Mouse (Mus musculus) thymus, postnatal 14 days (tissue): ENCODE measurements around the gene Pmpcb.
"Not testable (repeated sequence)": the region's sequence is repeated elsewhere in the genome, so short reads cannot be mapped to it uniquely, and the experiment has no call there.

Experiments used
- DNase-seq: peaks from one replicate; pipeline ENCODE4 v3.0.0; 2021

Gene Pmpcb

GRCm38 (mm10) chr5:21736956-21737585, at the start of gene Pmpcb:
Gene Pmpcb (plus strand): TSS chr5:21737141.
- DNase-seq, result peak; percentile 90

GRCm38 (mm10) chr5:21692230-21692629, 44.7 kb upstream of the Pmpcb start:
- no peak for DNase-seq

- no peak for DNase-seq
Observed at GRCm38 (mm10) chr5:21693372-21693870, 43.5 kb upstream of the Pmpcb start.

GRCm38 (mm10) chr5:21694854-21695490, 42.0 kb upstream of the Pmpcb start:
- no peak for DNase-seq

- DNase-seq, result not testable (repeated sequence)
Observed at GRCm38 (mm10) chr5:21699555-21699954, 37.4 kb upstream of the Pmpcb start.

- DNase-seq, result no peak
Observed at GRCm38 (mm10) chr5:21700272-21700821, 36.6 kb upstream of the Pmpcb start.

- DNase-seq, result no peak
Observed at GRCm38 (mm10) chr5:21700934-21701333, 36.0 kb upstream of the Pmpcb start.

GRCm38 (mm10) chr5:21701351-21702008, 35.5 kb upstream of the Pmpcb start, which contains the start of gene Napepld:
Gene Napepld (minus strand): TSS chr5:21701396.
- DNase-seq, result peak; percentile 100

GRCm38 (mm10) chr5:21702009-21702364, 35.0 kb upstream of the Pmpcb start:
- DNase-seq, result no peak

GRCm38 (mm10) chr5:21702873-21703475, 34.0 kb upstream of the Pmpcb start:
- no peak for DNase-seq

GRCm38 (mm10) chr5:21703708-21704107, 33.2 kb upstream of the Pmpcb start:
- no peak for DNase-seq

- no peak for DNase-seq
Observed at GRCm38 (mm10) chr5:21706546-21706945, 30.4 kb upstream of the Pmpcb start.

- DNase-seq, result not testable (repeated sequence)
Observed at GRCm38 (mm10) chr5:21708011-21708410, 28.9 kb upstream of the Pmpcb start.

GRCm38 (mm10) chr5:21712127-21712715, 24.7 kb upstream of the Pmpcb start:
- no peak for DNase-seq

- no peak for DNase-seq
Observed at GRCm38 (mm10) chr5:21714447-21714846, 22.5 kb upstream of the Pmpcb start.

GRCm38 (mm10) chr5:21717165-21717715, 19.7 kb upstream of the Pmpcb start:
- DNase-seq, result no peak

GRCm38 (mm10) chr5:21718546-21718945, 18.4 kb upstream of the Pmpcb start:
- DNase-seq, result no peak

- DNase-seq, result no peak
Observed at GRCm38 (mm10) chr5:21719209-21719608, 17.7 kb upstream of the Pmpcb start.

- no peak for DNase-seq
Observed at GRCm38 (mm10) chr5:21724427-21724826, 12.5 kb upstream of the Pmpcb start.

GRCm38 (mm10) chr5:21724872-21725271, 12.1 kb upstream of the Pmpcb start:
- DNase-seq, result no peak

- no peak for DNase-seq
Observed at GRCm38 (mm10) chr5:21729107-21729506, 7.8 kb upstream of the Pmpcb start.

GRCm38 (mm10) chr5:21732177-21732911, 4.6 kb upstream of the Pmpcb start:
- DNase-seq, result no peak
